Mouse (Mus musculus) spleen, adult 2 months (tissue): ENCODE data around the gene Etv6.

Experiments used
- CTCF ChIP-seq: fragments of 200-500 bp; IDR thresholded peaks from 2 replicates; pipeline ENCODE4 v1.5.1; 2011; ENCODE audit warnings: mild to moderate bottlenecking, inconsistent platforms; ENCODE audit not compliant: insufficient read depth, insufficient read length, insufficient replicate concordance; ENCODE audit errors: extremely low read depth
- POLR2A ChIP-seq: fragments of 200-500 bp; IDR thresholded peaks from 2 replicates; pipeline ENCODE4 v1.6.1; 2011; ENCODE audit warnings: low read depth, low read length, inconsistent platforms

DNA sequence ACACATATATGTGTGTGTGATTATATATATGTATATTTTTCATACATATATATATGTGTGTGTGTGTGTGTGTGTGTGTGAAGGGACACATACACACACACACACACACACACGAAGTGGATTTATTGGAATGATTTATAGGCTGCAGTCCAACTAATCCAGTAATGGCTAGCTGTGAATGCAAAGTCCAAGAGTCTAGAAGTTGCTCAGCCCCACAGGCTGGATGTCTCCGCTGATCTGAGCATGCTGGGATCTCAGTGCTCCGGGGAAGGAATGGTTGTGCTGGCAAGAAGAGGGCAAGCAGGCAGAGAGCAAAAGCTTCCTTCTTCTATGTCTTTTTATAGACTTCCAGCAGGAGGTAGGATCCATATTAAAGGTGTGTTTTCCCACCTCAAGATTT, 103.9 kb downstream of the Etv6 start:
- TF ChIP-seq CTCF (no peak), POLR2A (no peak)
